Mouse (Mus musculus): ENCODE measurements at regions not wholly inside any gene's neighbourhood (a gene's known extent, or its start where the extent isn't known, plus 50 kb on each side); places are given as distances from the start of the nearest gene placed in this dataset.

- TF ChIP-seq POLR2A (IDR thresholded peaks at IDR 0.05; ENCODE audit: extremely low read depth, insufficient read depth, low read length): no peak
- TF ChIP-seq CTCF (IDR thresholded peaks at IDR 0.05; ENCODE audit: extremely low read depth, insufficient read depth, low read length): no peak
Measured at GRCm38 (mm10) chr13:107598391-107598790, 445.9 kb upstream of the Smim15 start.

Data from cortical plate, adult 2 months (tissue).